Mouse (Mus musculus) heart, embryonic 16.5 days (tissue): ENCODE results near the gene Shroom4. TPM values are rescaled to one million over a fixed set of nuclear protein-coding genes. Genes with fewer than 3 reads are reported as not detected.

Experiments used
- ATAC-seq: fragments of 200-750 bp; cut with Nextera tagmentation; replicated peaks from 2 replicates; pipeline ENCODE4 v1.8.0; 2017; ENCODE audit warnings: moderate number of reproducible peaks; ENCODE audit not compliant: insufficient read depth, low FRiP score; ENCODE audit errors: extremely low read depth
- H3K27ac ChIP-seq: fragments of 300-500 bp; sonication (generic); 2 replicates; pipeline ENCODE4 v1.5.1; 2014; ENCODE audit warnings: mild to moderate bottlenecking, low read length, control low read depth, moderate library complexity
- H3K27me3 ChIP-seq: fragments of 300-500 bp; sonication (generic); 2 replicates; pipeline ENCODE4 v1.6.1; 2014; ENCODE audit warnings: low read length, mixed read lengths; ENCODE audit not compliant: control insufficient read depth, insufficient read depth
- H3K36me3 ChIP-seq: fragments of 300-500 bp; sonication (generic); 2 replicates; pipeline ENCODE4 v1.6.1; 2014; ENCODE audit not compliant: control insufficient read depth, insufficient read depth
- H3K4me1 ChIP-seq: fragments of 300-500 bp; sonication (generic); 2 replicates; pipeline ENCODE4 v1.6.1; 2014; ENCODE audit warnings: low read length, mixed read lengths; ENCODE audit not compliant: control insufficient read depth, insufficient read depth
- H3K4me2 ChIP-seq: fragments of 300-500 bp; sonication (generic); 2 replicates; pipeline ENCODE4 v1.6.1; 2014; ENCODE audit warnings: low read depth, mild to moderate bottlenecking, control low read depth, low read length
- H3K4me3 ChIP-seq: fragments of 300-500 bp; sonication (generic); 2 replicates; pipeline ENCODE4 v1.5.1; 2014; ENCODE audit warnings: mild to moderate bottlenecking, control low read depth, low read length
- H3K9ac ChIP-seq: fragments of 300-500 bp; sonication (generic); 2 replicates; pipeline ENCODE4 v1.6.1; 2014; ENCODE audit warnings: low read length, control low read depth
- H3K9me3 ChIP-seq: fragments of 300-500 bp; sonication (generic); replicated peaks from 2 replicates; pipeline ENCODE4 v1.6.1; 2016; ENCODE audit warnings: low read length; ENCODE audit not compliant: control insufficient read depth
- WGBS: fragments of 180-500 bp; shearing (Covaris S2); extraction: QIAGEN DNeasy Blood & Tissue Kit; methylation state at CpG from one replicate; pipeline ENCODE4 v1.1.7; 2014; 5-methylcytosine and 5-hydroxymethylcytosine counted together
- polyA plus RNA-seq: library from polyadenylated mRNA; unstranded; fragments of >200 nt; fragmentation: Nextera tagmentation; extraction: Ambion mirVana; gene quantifications from 2 replicates; pipeline ENCODE4 v1.2.1, GENCODE M21; 2015

Gene Shroom4
- polyA plus RNA-seq, 1 experiment from 2014 or later = 2.7 TPM

- no peaks in the 10 kb centered on the region for H3K4me1 ChIP-seq
- ATAC-seq = no peak
- H3K36me3 ChIP-seq = no peaks in the 10 kb centered on the region
- no peak overlapping the region for H3K9ac ChIP-seq
- H3K27ac ChIP-seq = no peak overlapping the region
- H3K9me3 ChIP-seq = no peaks in the 10 kb centered on the region
- H3K27me3 ChIP-seq = no peaks in the 10 kb centered on the region
- no peak overlapping the region for H3K4me3 ChIP-seq
- WGBS = 9% methylated on average over 2 of the region's 2 CpGs
- no peak overlapping the region for H3K4me2 ChIP-seq
These were observed 254.4 kb downstream of the Shroom4 start for GRCm38 (mm10) chrX:6654024-6654423.

GRCm38 (mm10) chrX:6658820-6659324 is 259.2 kb downstream of the Shroom4 start:
- no peak overlapping the region for H3K9ac ChIP-seq
- H3K9me3 ChIP-seq = no peaks in the 10 kb centered on the region
- H3K4me1 ChIP-seq = no peaks in the 10 kb centered on the region
- H3K4me3 ChIP-seq = no peak overlapping the region
- no peak for ATAC-seq
- H3K36me3 ChIP-seq = no peaks in the 10 kb centered on the region
- no peak overlapping the region for H3K4me2 ChIP-seq
- no peaks in the 10 kb centered on the region for H3K27me3 ChIP-seq
- WGBS = 95% methylated on average over 1 of the region's 1 CpGs
- H3K27ac ChIP-seq = no peak overlapping the region

Other genes with a start within 250 kb of the Shroom4 start
- gene Nudt10, start 226.8 kb upstream of the Shroom4 start, polyA plus RNA-seq = 1.7 and 2.0 TPM in 2 replicates
- 0.16 TPM in 2 replicates for gene Bmp15, start 79.1 kb upstream of the Shroom4 start, polyA plus RNA-seq